Mouse (Mus musculus) MEL (cell line): ENCODE data around the gene Egln3. TPM values are rescaled to one million over a fixed set of nuclear protein-coding genes. Genes with fewer than 3 reads are reported as not detected.

Experiments used
- DNase-seq: peaks from one replicate; pipeline ENCODE4 v3.0.0; 2011; ENCODE audit warnings: low read depth, low spot score
- H3K27ac ChIP-seq: 2 replicates; pipeline ENCODE4 v1.5.1; 2012; ENCODE audit warnings: low read depth, mild to moderate bottlenecking, control low read depth, low read length, moderate library complexity; ENCODE audit not compliant: control insufficient read depth
- H3K27me3 ChIP-seq, 2 experiments: fragments of 150-350 bp in 1 of 2; sonication (generic) in 1 of 2; 2 replicates each; pipeline ENCODE4 v1.6.1; 2012; ENCODE audit warnings: low read length in 2 of 2, mild to moderate bottlenecking in 2 of 2, improper control_type of control experiment in 1 of 2, moderate library complexity in 1 of 2; ENCODE audit not compliant: insufficient read depth in 2 of 2, control insufficient read depth in 1 of 2
- H3K36me3 ChIP-seq, 2 experiments: 2 replicates each; pipeline ENCODE4 v1.6.1; 2012 to 2014; ENCODE audit warnings: low read length in 2 of 2, improper control_type of control experiment in 1 of 2, inconsistent platforms in 1 of 2, mild to moderate bottlenecking in 1 of 2; ENCODE audit not compliant: insufficient read depth in 2 of 2, control insufficient read depth in 1 of 2
- H3K4me1 ChIP-seq, 2 experiments: fragments of 150-350 bp in 1 of 2; sonication (generic) in 1 of 2; 2 replicates each; pipeline ENCODE4 v1.6.1; 2012; ENCODE audit warnings: low read length in 2 of 2, improper control_type of control experiment in 1 of 2, mild to moderate bottlenecking in 1 of 2; ENCODE audit not compliant: insufficient read depth in 2 of 2, control insufficient read depth in 1 of 2
- H3K4me3 ChIP-seq, 2 experiments: fragments of 150-350 bp in 1 of 2; sonication (generic) in 1 of 2; 2 replicates each; pipeline ENCODE4 v1.5.1; 2012; ENCODE audit warnings: low read depth in 2 of 2, low read length in 2 of 2, mild to moderate bottlenecking in 2 of 2, moderate library complexity in 2 of 2, control low read depth in 1 of 2, improper control_type of control experiment in 1 of 2; ENCODE audit not compliant: control insufficient read depth in 1 of 2, insufficient read depth in 1 of 2
- H3K79me2 ChIP-seq: 2 replicates; pipeline ENCODE4 v1.6.1; 2012; ENCODE audit warnings: mild to moderate bottlenecking, low read length, moderate library complexity; ENCODE audit not compliant: control insufficient read depth, poor library complexity, insufficient read depth
- H3K9ac ChIP-seq: 2 replicates; pipeline ENCODE4 v1.6.1; 2012; ENCODE audit warnings: low read depth, mild to moderate bottlenecking, control low read depth, low read length, moderate library complexity; ENCODE audit not compliant: control insufficient read depth, poor library complexity, severe bottlenecking
- H3K9me3 ChIP-seq: fragments of 150-350 bp; sonication (generic); replicated peaks from 2 replicates; pipeline ENCODE4 v1.6.1; 2012; ENCODE audit warnings: mild to moderate bottlenecking, low read length, improper control_type of control experiment, moderate library complexity; ENCODE audit not compliant: insufficient read depth
- CHD1 ChIP-seq: IDR thresholded peaks from 2 replicates; pipeline ENCODE4 v1.6.1; 2012; ENCODE audit warnings: low read depth, mild to moderate bottlenecking, inconsistent platforms, low read length, improper control_type of control experiment
- CHD2 ChIP-seq: IDR thresholded peaks from 2 replicates; pipeline ENCODE4 v1.6.1; 2011; ENCODE audit warnings: low read length, improper control_type of control experiment
- CTCF ChIP-seq, 3 experiments: IDR thresholded peaks in 2 of 3; conservative IDR thresholded peaks in 1 of 3; 2 replicates each; pipeline ENCODE4 v1.5.1; 2011 to 2012; ENCODE audit warnings: low read length in 3 of 3, low read depth in 2 of 3, mild to moderate bottlenecking in 2 of 3, improper control_type of control experiment in 1 of 3, inconsistent platforms in 1 of 3, mixed read lengths in 1 of 3, moderate library complexity in 1 of 3; ENCODE audit not compliant: control insufficient read depth in 1 of 3, insufficient read depth in 1 of 3, poor library complexity in 1 of 3, severe bottlenecking in 1 of 3
- ELF1 ChIP-seq: IDR thresholded peaks from 2 replicates; pipeline ENCODE4 v1.6.1; 2014; ENCODE audit warnings: low read depth, mild to moderate bottlenecking, inconsistent platforms, low read length, improper control_type of control experiment, moderate library complexity
- ETS1 ChIP-seq: IDR thresholded peaks from 2 replicates; pipeline ENCODE4 v1.6.1; 2012; ENCODE audit warnings: low read depth, mild to moderate bottlenecking, inconsistent platforms, low read length, improper control_type of control experiment, moderate library complexity
- GABPA ChIP-seq: IDR thresholded peaks from 2 replicates; pipeline ENCODE4 v1.6.1; 2012; ENCODE audit warnings: low read depth, mild to moderate bottlenecking, inconsistent platforms, low read length, improper control_type of control experiment, moderate library complexity
- GATA1 ChIP-seq: IDR thresholded peaks from 2 replicates; pipeline ENCODE4 v1.6.1; 2011; ENCODE audit warnings: low read depth, low read length, improper control_type of control experiment
- HCFC1 ChIP-seq: IDR thresholded peaks from 2 replicates; pipeline ENCODE4 v1.6.1; 2012; ENCODE audit warnings: low read depth, mild to moderate bottlenecking, inconsistent platforms, low read length, improper control_type of control experiment, moderate library complexity
- JUND ChIP-seq: IDR thresholded peaks from 2 replicates; pipeline ENCODE4 v1.6.1; 2011; ENCODE audit warnings: low read depth, mild to moderate bottlenecking, improper control_type of control experiment, low read length
- KAT2A ChIP-seq: conservative IDR thresholded peaks from 2 replicates; pipeline ENCODE4 v1.6.1; 2012; ENCODE audit warnings: low read depth, low read length, improper control_type of control experiment, inconsistent platforms
- MAFK ChIP-seq: IDR thresholded peaks from 2 replicates; pipeline ENCODE4 v1.6.1; 2011; ENCODE audit warnings: low read depth, mild to moderate bottlenecking, low read length, improper control_type of control experiment, borderline replicate concordance
- MAX ChIP-seq: IDR thresholded peaks from 2 replicates; pipeline ENCODE4 v1.6.1; 2011; ENCODE audit warnings: low read length, improper control_type of control experiment
- MAZ ChIP-seq: IDR thresholded peaks from 2 replicates; pipeline ENCODE4 v1.6.1; 2012; ENCODE audit warnings: low read depth, mild to moderate bottlenecking, inconsistent platforms, low read length, improper control_type of control experiment
- MXI1 ChIP-seq: IDR thresholded peaks from 2 replicates; pipeline ENCODE4 v1.6.1; 2011; ENCODE audit warnings: mild to moderate bottlenecking, low read depth, low read length, improper control_type of control experiment
- NELFE ChIP-seq: IDR thresholded peaks from 2 replicates; pipeline ENCODE4 v1.6.1; 2011; ENCODE audit warnings: low read depth, low read length, improper control_type of control experiment
- POLR2A ChIP-seq, 2 experiments: IDR thresholded peaks; 2 replicates each; pipeline ENCODE4 v1.6.1; 2011 to 2012; ENCODE audit warnings: low read length in 2 of 2, mild to moderate bottlenecking in 2 of 2, control low read depth in 1 of 2, improper control_type of control experiment in 1 of 2, low read depth in 1 of 2, moderate library complexity in 1 of 2; ENCODE audit not compliant: control insufficient read depth in 1 of 2, insufficient read depth in 1 of 2, poor library complexity in 1 of 2
- POLR2AphosphoS2 ChIP-seq: IDR thresholded peaks from 2 replicates; pipeline ENCODE4 v1.6.1; 2011; ENCODE audit warnings: low read length, improper control_type of control experiment
- POLR2AphosphoS5 ChIP-seq: IDR thresholded peaks from 2 replicates; pipeline ENCODE4 v1.6.1; 2012; ENCODE audit warnings: low read depth, borderline replicate concordance, mild to moderate bottlenecking, inconsistent platforms, low read length, moderate library complexity, mixed read lengths
- RAD21 ChIP-seq: IDR thresholded peaks from 2 replicates; pipeline ENCODE4 v1.6.1; 2011; ENCODE audit warnings: mild to moderate bottlenecking, low read depth, low read length, improper control_type of control experiment
- RCOR1 ChIP-seq: IDR thresholded peaks from 2 replicates; pipeline ENCODE4 v1.6.1; 2012; ENCODE audit warnings: low read depth, mild to moderate bottlenecking, inconsistent platforms, low read length, improper control_type of control experiment
- SIN3A ChIP-seq: IDR thresholded peaks from 2 replicates; pipeline ENCODE4 v1.6.1; 2012; ENCODE audit warnings: low read length, improper control_type of control experiment, inconsistent platforms
- SMC3 ChIP-seq: IDR thresholded peaks from 2 replicates; pipeline ENCODE4 v1.6.1; 2011; ENCODE audit warnings: low read depth, low read length, improper control_type of control experiment
- TAL1 ChIP-seq: IDR thresholded peaks from 2 replicates; pipeline ENCODE4 v1.6.1; 2012; ENCODE audit warnings: mild to moderate bottlenecking, inconsistent platforms, low read length, moderate library complexity, mixed read lengths
- TBP ChIP-seq: IDR thresholded peaks from 2 replicates; pipeline ENCODE4 v1.8.0; 2011; ENCODE audit warnings: low read depth, low read length, improper control_type of control experiment
- TCF12 ChIP-seq: IDR thresholded peaks from 2 replicates; pipeline ENCODE4 v1.6.1; 2014; ENCODE audit warnings: low read depth, mild to moderate bottlenecking, inconsistent platforms, low read length, improper control_type of control experiment, moderate library complexity
- UBTF ChIP-seq: IDR thresholded peaks from 2 replicates; pipeline ENCODE4 v1.6.1; 2012; ENCODE audit warnings: low read depth, mild to moderate bottlenecking, inconsistent platforms, low read length, improper control_type of control experiment, moderate library complexity, borderline replicate concordance; ENCODE audit not compliant: insufficient read depth
- USF1 ChIP-seq: IDR thresholded peaks from 2 replicates; pipeline ENCODE4 v1.6.1; 2014; ENCODE audit warnings: low read depth, mild to moderate bottlenecking, inconsistent platforms, low read length, improper control_type of control experiment, moderate library complexity
- ZC3H11A ChIP-seq: IDR thresholded peaks from 2 replicates; pipeline ENCODE4 v1.6.1; 2012; ENCODE audit warnings: low read depth, mild to moderate bottlenecking, inconsistent platforms, low read length, improper control_type of control experiment
- ZKSCAN1 ChIP-seq: IDR thresholded peaks from 2 replicates; pipeline ENCODE4 v1.6.1; 2012; ENCODE audit warnings: low read depth, mild to moderate bottlenecking, inconsistent platforms, low read length, improper control_type of control experiment, moderate library complexity
- polyA plus RNA-seq, 2 experiments: library from polyadenylated mRNA; stranded (reverse) in 1 of 2; unstranded in 1 of 2; fragments of >175 nt in 1 of 2; fragments of >200 nt in 1 of 2; gene quantifications; 2 replicates each; pipeline versions ENCODE4 v1.2.1 to v1.2.4; 2012; ENCODE audit warnings: low replicate concordance in 2 of 2, low read depth in 1 of 2; ENCODE audit not compliant: insufficient read length in 2 of 2, insufficient read depth in 1 of 2, missing spikeins in 1 of 2
- total RNA-seq: library from RNA; depleted of rRNA; stranded (reverse); fragments of 300-350 nt; gene quantifications from 2 replicates; pipeline ENCODE4 v1.2.3, GENCODE M21; 2012

Egln3 gene
- total and polyA plus RNA-seq, 3 experiments: 3.2 to 30.1 TPM; not detected in 1

DNA sequence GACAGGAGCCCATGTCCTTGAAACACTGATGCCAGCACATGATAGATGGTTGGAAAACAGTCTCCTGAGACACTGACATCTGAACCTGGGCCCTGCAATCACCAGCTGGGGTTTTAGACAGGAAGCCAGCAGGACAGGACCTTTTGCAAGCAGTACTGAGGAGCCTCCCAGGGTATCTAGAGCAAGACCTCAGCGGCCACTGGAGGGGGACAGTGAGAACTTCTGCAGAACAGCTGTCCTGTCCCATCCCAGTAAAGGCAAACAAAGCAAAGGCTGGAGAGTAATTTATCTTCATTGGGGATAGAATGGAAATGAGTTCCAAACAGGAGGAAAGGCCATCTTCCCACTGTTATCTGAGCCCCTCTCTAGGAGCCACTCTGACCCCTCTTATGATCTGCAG, 1.5 kb upstream of the Egln3 start:
- Histone ChIP-seq H3K4me3 (no peak overlapping the region), H3K27ac (no peak overlapping the region), H3K9me3 (no peaks in the 10 kb centered on the region), H3K9ac (no peak overlapping the region), H3K79me2 (peaks cover 3% of the 10 kb centered on the region; the same call in 1 of the 2 replicates), H3K4me1 (peaks cover 0 to 3% of the 10 kb centered on the region in 2 experiments; a peak in 1 of 4 replicates), H3K36me3 (peaks cover 0 to 3% of the 10 kb centered on the region in 2 experiments; a peak in 2 of 4 replicates), H3K27me3 (no peaks in the 10 kb centered on the region)
- no peak for TF ChIP-seq CHD2
- TF ChIP-seq HCFC1: no peak
- TF ChIP-seq MAX: no peak
- no peak for TF ChIP-seq ELF1
- TF ChIP-seq KAT2A: no peak
- TF ChIP-seq CHD1: no peak
- TF ChIP-seq ZC3H11A: peak; percentile 68
- no peak for TF ChIP-seq NELFE
- TF ChIP-seq POLR2AphosphoS2: no peak
- peak; percentile 46 to 70 (median 61) for TF ChIP-seq CTCF (IDR thresholded peaks at IDR 0.05 in 2 of 3, conservative IDR thresholded peaks at IDR 0.05 in 1 of 3; ENCODE audit: control insufficient read depth in 1 of 3, insufficient read depth in 1 of 3, low read depth in 2 of 3, low read length in 3 of 3, poor library complexity in 1 of 3, severe bottlenecking in 1 of 3)
- TF ChIP-seq RAD21: peak; percentile 64
- TF ChIP-seq GATA1: no peak
- peak; percentile 88 for TF ChIP-seq SMC3
- no peak for TF ChIP-seq SIN3A
- no peak for TF ChIP-seq TBP
- no peak for TF ChIP-seq MAFK
- TF ChIP-seq JUND: no peak
- peak; percentile 73 for DNase-seq

DNA sequence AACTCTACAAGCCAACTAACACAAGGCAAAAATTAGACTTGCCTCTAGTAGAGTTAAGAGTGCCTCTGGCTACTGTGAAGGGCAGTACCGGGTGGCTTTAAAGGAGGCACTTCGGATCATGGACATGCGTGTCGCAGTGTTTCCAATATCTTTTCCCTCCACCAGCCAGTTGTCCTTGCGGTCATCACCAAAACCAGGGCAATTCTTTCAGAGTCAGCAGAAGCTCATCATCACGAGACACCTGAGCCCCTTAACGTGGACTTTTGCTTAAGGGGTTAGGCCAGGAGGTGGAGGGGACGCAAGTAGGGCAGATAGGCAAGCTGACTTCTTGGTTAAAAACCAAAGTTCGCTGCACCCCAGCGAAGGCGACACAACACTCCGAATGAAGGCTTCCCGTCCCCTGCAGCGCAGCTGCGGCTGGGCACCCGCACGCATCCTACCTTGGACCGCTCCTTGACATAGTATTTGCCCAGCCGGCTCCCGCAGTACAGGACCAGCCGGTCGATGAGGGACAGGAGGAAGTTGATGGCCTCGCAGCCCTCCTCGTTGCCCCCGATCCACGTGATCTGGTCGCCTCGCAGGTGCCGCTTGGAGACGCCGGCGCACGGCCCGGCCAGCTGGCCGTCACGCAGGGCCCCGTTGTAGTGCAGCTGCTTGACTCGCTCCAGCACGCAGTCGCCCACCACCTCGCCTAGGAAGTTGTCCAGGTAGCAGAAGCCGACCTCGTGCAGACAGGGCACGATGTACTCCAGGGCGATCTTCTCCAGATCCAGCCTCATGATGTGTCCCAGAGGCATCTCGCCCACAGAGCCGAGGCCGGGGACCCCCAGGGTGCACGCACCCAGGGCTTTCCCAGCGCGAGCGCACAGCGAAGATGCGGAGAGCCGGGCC, 650 bp downstream of the Egln3 start:
- Histone ChIP-seq H3K4me1 (peaks cover 3 to 9% of the 10 kb centered on the region in 2 experiments; a peak in 2 of 4 replicates), H3K36me3 (peaks cover 0 to 5% of the 10 kb centered on the region in 2 experiments; a peak in 2 of 4 replicates), H3K27ac (no peak overlapping the region), H3K9ac (peak overlapping the region; percentile 51), H3K27me3 (no peaks in the 10 kb centered on the region), H3K79me2 (peaks cover 3% of the 10 kb centered on the region; the same call in 1 of the 2 replicates), H3K4me3 (peak overlapping the region; percentile 64 to 77), H3K9me3 (no peaks in the 10 kb centered on the region)
- DNase-seq: peak; percentile 56
- no peak for TF ChIP-seq POLR2AphosphoS2
- TF ChIP-seq JUND: no peak
- TF ChIP-seq TAL1: no peak
- TF ChIP-seq RAD21: no peak
- 0 out of 2 replicates have a peak, but pooled peaks have one; percentile 1 for TF ChIP-seq TCF12
- TF ChIP-seq POLR2A (IDR thresholded peaks at IDR 0.05; ENCODE audit: control insufficient read depth in 1 of 2, insufficient read depth in 1 of 2, low read depth in 1 of 2, low read length in 2 of 2, poor library complexity in 1 of 2): peak in 1 of 2 experiments; percentile 10; a peak in 1 of 4 replicates
- TF ChIP-seq ZKSCAN1: no peak
- no peak for TF ChIP-seq KAT2A
- TF ChIP-seq GABPA: no peak
- peak; percentile 56 for TF ChIP-seq USF1
- TF ChIP-seq POLR2AphosphoS5: no peak; the same call in 1 of the 2 replicates
- TF ChIP-seq SMC3: no peak
- no peak for TF ChIP-seq ZC3H11A
- 0 out of 2 replicates have a peak, but pooled peaks have one; percentile 15 for TF ChIP-seq UBTF
- TF ChIP-seq MAZ: no peak
- TF ChIP-seq ETS1: no peak
- no peak for TF ChIP-seq CTCF (IDR thresholded peaks at IDR 0.05 in 2 of 3, conservative IDR thresholded peaks at IDR 0.05 in 1 of 3; ENCODE audit: control insufficient read depth in 1 of 3, insufficient read depth in 1 of 3, low read depth in 2 of 3, low read length in 3 of 3, poor library complexity in 1 of 3, severe bottlenecking in 1 of 3)
- peak; percentile 38; the same call in 1 of the 2 replicates for TF ChIP-seq MXI1
- no peak for TF ChIP-seq GATA1
- TF ChIP-seq RCOR1: no peak
- peak; percentile 45 for TF ChIP-seq MAX
